Mouse (Mus musculus): ENCODE measurements around the gene Eepd1.

Eepd1 gene

DNA sequence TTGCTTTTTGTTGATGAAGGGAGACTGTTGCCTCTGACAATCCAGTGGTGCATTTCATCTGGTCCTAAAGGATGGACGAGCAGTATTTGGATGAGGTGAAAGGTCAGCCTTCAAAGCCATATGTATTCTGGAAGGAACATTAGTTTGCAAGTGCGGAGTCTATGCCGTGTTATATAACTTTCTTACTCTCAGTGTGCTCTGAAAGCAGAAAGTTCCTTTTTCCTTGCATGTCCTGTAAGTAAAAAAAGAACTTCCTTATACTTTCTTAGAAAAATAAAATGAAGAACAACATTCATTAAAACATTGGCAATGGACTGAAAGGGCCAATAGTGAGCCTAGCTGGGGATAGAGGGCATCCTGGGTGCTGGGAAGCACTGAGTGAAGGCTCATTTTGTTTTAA is 50.8 kb downstream of the Eepd1 start:
- no peak for DNase-seq (ENCODE audit: low spot score in 2 of 2)

DNA sequence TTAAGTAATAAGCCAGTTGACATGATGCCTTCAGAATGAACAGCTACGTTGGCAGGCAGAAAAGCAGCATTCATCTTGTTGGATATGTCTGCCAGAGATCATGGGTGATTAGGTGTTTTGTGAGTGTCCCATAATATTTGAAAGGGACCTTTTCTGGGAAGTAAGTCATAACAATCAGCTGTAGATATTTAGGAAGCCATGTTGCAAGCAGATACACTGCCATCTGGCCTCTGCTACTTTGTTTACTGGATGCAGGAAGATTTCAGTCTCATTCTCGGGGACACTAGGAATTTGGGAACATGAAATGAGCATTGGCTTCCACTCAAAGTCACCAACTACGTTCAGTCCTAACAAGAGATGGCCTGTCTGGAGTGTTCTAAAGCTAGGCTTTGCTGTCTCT is 54.1 kb downstream of the Eepd1 start:
- no peak for DNase-seq (ENCODE audit: low spot score in 2 of 2)

DNA sequence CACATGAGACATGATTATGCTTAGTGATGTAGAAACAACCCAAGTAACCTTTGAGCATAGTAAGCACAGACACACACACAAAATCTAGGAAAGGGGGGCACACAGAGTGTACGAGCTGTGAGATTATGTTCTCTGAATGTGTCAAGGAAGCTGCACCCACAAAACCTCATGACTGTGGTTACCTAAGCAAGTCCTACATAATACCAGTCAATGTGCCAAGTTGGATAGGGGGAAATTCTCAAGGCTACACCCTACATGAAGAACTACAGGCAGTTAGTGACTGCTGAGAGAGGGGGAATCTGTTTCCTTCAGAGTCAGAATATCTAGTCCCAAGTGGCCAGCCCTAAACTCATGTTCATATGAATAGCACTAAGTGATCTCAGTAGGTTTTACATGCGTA is 58.1 kb downstream of the Eepd1 start:
- DNase-seq (ENCODE audit: low spot score in 2 of 2): no peak

DNA sequence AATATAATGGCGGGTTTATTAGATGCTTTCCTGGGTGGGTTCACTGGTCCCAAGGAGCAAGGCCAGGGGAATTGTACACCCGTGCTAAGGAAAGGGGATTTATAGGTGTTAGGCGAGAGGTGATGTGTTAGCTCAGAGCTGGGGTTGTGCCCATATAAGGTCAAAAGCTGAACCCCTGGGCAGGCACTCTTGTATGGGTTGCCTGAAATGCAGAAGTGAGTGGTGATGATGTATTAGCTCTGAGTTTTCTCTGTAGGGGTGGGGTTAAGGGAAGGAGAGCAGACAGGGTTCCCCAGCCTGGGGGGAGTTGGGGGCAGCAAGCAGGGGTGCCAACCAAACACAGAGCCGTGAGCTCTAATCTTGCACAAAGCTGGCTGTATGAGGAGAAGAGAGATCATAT is 60.0 kb downstream of the Eepd1 start:
- DNase-seq (ENCODE audit: low spot score in 2 of 2): no peak

DNA sequence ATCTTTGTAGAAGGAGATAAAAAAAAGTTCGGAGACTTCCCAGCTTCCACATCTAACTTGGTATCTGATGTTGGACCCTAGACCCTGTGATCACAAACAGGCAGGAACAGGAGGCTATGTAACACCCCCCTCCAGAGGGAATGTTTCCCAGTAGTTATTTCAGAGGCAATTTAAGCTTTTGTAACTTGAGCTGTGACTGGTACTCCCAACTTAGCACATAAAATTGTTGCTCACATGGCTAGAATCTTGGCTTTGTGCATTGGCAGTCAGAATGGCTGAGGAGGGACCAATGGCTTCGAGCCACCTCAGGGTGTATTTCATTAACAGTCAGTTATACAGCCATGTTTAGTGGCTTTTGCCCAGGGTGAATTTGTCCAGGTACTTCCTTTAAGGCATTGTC is 63.9 kb downstream of the Eepd1 start:
- no peak for DNase-seq (ENCODE audit: low spot score in 2 of 2)

DNA sequence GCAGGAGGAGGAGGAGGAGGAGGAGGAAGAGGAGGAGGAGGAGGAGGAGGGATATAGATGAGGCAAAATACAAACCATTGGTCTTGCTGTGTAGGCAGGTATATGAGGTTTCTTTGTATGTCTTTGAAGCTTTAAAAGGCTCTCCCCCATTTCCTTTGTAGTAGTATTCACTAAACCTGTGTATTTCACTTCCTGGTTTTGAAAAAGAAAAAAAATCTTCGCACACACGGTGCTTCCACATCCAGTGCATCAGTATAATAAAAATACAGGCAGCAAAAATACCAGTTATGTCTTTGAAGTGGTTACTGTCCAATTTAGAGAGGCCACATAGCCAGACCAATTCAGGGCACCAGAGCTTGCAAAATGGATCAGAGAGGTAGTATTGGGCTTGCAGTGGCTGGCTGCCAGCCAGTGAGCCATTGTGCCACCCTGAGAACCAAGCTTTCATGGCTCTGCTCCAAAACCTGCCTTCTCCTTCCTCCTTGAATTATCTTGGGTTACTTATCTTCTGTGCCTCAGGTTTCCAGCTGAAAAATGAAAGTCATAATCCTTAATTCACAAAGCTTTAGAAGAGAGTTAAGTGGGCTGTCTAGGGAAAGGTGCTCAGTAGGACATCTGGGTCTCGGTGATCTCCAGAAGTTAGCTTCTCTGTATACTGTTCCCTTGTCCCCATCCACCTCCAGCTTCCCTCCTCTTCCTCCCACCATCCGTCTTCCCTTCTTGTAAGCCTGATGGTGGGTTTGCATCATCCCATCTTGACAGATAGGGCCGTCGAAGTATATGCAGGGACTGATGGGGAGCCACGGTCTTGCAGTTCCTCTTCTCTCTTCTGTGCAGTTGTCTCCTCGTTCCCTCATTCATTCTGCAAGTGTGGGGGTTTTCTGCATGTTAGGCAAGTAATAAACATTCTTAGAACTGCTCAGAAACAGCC is 68.0 kb downstream of the Eepd1 start:
- DNase-seq (ENCODE audit: low spot score in 2 of 2): no peak

DNA sequence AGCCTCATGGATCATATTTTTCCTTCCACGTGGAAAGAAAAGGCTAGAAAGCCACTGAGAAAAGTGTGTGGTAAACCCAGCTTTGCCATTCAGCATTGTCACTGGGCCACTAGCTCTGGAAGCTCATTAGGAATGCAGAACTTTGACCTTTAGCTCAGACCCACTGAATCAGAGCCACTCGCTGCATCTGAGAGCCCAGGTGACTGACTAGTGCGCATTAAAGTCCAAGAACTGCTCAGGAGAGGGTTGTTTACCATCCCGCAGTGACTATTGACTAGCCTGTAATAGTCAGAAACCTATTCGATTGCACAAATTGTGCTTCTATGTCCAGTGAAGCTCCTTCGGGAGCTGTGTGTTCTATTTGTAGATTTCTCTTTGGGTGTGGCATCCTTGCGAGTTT is 68.8 kb downstream of the Eepd1 start:
- DNase-seq (ENCODE audit: low spot score in 2 of 2): no peak

DNA sequence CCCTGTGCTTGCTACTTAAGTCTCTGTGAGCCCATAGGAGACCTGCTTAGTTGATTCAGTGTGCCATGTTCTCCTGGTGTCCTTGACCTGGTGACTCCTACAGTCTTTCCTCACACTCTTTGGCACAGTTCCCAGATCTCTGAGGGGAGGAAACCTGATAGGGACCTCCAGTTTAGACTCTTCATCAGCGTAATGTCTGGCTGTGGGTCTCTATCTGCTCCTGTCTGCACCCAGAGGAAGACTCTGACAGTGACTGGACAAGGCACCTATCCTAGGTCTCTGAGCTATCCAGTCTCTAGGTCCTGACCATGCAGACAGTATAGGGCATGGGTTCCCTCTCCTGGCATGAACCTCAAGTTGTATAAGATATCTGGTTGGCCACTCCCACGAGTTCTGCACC is 71.2 kb downstream of the Eepd1 start:
- DNase-seq (ENCODE audit: low spot score in 2 of 2): no peak

DNA sequence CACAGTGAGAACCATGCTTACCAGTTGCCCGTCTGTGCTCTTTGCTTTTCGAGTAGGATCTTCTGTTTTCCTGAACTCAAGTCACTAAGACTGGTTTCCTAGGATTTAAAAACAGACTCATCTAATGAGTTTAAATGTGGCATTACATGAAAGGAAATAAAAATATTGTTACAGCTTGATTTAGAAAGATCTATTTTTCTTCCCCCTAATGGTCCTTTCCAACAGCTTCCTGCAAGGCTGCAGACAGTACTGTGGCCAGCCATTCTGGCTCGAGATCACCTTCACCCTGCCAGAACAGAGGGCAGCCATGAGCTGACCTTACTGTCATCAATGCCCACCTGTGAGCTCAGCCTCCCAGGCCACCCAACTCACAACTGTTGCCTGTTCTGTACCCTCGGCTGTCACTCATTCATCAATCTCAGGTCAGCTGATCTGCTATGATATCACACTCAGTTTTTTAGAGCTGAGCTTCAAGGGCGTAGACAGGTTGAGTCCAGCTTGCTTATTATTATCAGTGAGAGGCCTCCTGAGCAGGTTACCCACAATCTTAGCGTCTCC is 73.0 kb downstream of the Eepd1 start:
- DNase-seq (ENCODE audit: low spot score in 2 of 2): no peak

DNA sequence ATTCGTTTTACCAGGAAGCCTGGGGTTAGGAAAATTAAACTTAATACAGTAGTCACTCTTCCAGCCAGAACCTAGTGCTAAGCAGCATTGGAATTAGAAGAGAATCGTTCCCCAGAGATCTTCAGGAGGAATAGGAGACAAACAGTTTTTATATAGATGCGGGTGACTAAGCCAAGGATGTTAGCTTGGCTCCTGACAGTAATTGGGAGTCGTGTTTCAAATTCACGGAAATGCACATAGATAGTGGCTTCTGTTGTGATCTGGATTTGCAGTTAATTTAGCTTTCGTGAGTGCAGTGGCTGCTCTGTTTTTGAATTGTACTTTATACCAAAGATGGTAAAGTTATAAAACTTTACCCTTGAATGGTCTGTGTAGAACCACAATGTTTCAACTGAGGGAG is 73.9 kb downstream of the Eepd1 start:
- DNase-seq (ENCODE audit: low spot score in 2 of 2): no peak

DNA sequence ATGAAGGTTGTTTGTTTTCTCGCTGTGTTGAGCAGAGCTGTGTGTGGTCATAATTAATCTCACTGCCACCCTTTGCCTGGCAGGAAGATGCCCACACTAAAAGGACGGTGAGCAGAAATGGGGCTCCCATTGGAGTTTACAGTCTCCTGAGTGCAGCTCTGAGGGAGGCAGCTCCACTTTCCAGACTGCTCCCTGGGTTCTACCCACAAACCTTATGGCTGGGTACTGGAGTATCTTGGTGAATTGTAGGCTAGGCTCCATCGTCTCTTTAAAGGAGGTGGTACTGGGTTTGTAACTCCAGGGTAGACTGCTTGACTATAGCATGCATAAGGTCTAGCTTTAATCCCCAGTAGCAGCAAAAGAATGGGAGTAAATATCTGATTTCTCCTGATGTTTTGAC is 74.7 kb downstream of the Eepd1 start:
- no peak for DNase-seq (ENCODE audit: low spot score in 2 of 2)

DNA sequence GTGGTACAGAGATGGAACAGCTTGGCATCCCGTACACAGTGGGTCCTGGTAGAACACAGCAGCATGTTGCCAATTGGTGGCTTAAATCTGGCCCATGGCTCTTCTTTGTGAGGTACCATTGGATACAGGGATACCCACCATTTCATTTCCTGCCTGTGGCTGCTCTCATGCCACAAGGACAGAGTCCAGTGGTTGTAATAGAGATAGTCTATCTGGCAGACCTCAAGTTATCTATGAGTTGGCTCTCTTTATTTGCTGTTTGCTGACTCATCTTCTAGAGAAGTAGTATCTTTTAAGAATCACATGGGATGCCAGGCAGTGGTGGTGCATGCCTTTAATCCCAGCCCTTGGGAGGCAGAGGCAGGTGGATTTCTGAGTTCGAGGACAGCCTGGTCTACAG is 76.0 kb downstream of the Eepd1 start:
- no peak for DNase-seq (ENCODE audit: low spot score in 2 of 2)

DNA sequence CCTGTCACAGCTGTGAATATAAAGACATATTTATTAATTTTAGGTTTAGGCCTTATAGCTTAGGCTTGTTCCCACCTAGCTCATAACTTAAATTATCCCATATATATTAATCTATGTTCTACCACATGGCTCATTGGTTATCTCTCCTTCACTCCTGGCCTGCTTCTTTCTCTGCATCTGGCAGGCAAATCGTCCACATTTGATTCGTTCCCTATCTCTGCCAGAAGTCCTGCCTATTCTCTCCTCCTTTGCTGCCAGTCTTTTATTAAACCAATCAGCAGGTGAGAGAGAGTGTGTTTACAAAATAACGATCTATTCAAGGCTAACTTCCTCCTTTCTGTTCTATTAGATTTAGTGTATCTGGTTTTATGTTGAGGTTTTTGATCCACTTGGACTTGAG is 77.5 kb downstream of the Eepd1 start:
- no peak for DNase-seq (ENCODE audit: low spot score in 2 of 2)

DNA sequence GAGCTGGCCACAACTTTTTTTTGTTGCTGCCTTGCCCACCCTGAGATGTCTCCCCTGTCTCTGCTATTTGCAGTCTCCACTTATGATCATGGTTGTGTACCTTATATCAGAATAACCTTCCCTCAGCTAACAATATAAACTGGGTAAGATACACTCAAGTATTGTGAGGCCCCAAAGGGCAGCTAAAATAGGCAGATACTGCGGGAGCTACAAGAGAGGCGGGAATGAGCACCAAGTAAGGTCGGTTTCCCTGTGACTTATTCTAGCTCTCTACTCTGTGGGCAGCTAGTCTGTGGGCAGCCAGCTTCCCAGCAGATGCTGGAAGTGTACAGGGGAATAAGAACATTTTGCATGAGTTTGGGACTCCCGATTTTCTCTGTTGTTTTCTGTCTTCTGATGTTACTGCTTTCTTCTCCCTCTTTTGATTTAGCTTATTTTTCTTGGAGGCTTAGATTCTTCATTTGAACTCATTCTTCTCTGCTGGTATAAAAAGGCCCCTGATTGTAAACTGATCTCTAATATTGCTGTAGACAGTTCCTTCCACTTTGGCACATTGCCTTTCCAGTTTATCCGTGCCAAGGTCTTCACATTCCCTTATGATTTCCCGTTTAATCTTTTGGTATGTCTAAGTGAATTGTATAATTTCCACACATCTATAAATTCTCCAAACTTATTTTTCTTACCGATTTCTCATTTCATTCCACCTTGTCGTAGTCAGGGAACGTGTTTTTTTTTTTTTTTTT is 78.8 kb downstream of the Eepd1 start:
- no peak for DNase-seq (ENCODE audit: low spot score in 2 of 2)

DNA sequence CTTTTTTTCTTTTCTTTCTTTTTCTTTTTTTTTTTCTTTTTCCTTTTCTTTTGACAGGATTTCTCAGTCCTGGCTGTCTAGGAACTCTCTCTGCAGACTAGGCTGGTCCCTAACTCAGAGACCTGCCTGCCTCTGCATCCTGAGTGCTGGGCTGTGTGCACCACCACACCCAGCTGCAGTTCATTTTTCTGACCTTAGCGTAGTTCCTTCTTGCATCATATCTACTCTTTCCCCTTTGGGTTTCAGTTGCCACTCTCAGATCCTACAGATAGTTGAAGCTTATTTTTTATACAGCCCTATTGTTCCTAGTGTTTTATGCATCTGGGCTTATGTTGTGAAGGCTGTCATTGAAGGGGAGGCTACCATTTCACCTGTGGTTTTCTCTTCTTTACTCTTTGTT is 79.8 kb downstream of the Eepd1 start:
- DNase-seq (ENCODE audit: low spot score in 2 of 2): no peak

DNA sequence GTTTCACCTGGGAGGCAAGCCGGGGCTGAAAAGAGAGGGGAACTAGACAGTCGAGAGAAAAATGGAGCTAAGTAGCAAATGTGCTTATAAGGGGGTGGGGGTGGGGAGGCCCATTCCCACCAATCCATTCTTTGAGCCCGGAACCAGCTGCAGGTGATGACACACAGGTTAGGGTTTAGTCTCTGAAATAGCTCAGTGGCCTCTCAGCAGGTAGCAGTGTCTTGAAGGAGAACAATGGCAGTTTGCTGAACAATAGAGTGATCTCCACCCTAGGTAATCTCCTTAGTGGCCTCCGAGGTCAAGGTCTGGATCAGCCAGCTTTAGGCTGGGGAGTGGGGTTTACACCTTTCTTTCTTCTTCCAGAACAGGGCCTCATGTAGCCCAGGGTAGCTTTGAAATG is 82.5 kb downstream of the Eepd1 start:
- no peak for DNase-seq (ENCODE audit: low spot score in 2 of 2)

DNA sequence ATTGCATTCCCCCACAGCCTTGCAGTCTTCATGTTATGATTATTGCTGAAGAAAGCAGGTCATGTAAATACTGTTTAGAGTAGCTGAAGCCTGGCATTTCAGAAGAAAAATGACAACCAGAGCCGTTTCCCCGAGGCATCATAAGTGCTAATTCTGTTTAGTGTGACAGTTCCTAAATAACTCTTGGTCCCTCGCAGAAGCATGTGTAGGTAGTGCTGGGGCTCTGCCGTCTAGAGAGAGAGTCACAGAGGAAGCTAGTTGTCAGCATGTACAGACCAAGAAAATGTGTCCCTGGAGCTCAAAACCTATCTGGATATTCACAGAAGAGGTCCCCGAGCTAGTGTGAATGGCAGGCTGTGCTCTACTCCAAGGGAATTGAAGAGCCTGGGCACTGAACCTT is 85.7 kb downstream of the Eepd1 start:
- DNase-seq (ENCODE audit: low spot score in 2 of 2): no peak

DNA sequence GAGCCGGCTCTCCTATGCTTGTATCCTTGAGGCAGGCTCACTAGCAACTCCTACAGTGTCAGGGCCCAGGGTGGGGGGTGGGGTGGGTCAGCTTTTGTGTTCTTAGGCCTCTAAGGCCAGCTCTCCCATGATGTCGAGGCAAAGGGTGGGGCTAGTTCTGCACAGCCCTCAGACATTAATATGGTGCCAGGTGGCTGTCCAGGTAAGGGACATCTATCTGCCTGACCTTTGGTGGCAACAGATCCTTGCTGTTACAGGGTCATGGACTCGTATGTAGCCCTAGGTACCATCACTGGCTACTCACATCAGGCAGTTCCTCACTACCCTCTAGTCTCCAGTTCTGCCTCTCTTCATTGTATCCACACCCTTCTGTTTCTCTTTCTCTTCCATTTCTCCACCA is 87.4 kb downstream of the Eepd1 start:
- DNase-seq (ENCODE audit: low spot score in 2 of 2): no peak

DNA sequence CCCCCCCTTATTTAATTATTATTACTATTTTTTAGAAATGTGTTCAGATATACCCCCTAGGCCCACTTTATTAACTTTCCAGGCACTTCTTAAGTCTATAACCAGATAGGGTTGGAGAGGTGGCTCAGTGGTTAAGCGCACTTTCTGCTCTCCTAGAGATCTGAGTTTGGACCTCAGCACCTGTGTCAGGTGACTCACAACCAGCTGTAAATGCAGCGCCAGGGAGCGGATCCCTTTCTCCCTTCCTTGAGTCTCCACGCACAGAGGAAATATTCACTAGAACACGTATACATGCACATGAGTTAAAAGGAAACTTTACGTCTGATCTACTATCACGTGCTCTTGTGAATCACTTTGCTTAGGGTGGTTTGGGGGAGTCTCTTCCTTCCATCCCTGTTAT is 88.7 kb downstream of the Eepd1 start:
- DNase-seq (ENCODE audit: low spot score in 2 of 2): no peak

DNA sequence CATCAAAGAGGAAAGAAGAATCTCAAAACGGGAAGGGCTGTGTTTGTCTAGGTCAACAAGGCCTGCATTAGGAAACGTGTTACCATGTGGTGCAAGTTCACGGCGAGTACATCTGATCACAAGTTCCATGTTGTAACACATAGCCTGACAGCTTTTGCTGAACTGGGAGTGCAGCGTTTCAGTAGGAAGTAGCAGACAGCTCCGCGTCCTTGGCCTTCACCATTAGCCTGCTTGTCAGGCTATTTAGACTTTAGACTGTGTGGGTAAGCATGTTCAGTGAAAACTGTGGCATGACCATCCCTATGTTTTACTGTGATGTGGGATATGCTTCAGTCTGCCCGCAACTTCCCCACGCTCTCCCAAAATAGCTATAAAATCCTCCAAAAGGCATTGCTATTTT is 89.1 kb downstream of the Eepd1 start:
- DNase-seq (ENCODE audit: low spot score in 2 of 2): peak in 1 of 2 experiments; percentile 18

DNA sequence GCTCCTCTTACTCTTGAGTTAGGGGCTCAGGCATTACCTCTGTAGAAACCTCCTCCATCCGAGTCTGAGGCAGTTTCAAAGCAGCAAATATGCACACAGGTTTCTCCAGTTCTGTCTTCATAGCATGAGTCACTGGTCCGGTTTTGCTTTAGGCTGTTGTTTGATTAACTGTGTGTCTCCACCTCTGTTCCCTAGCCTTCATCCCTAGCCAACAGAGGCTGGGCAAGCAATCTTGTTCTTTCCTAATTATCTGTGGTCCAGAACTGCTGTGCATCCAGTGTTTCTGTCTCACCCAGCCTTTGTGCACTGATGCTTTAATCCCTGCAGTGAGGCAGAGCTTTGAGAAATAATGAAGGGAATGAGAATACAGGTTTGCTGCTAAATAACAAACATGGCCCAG is 90.0 kb downstream of the Eepd1 start:
- no peak for DNase-seq (ENCODE audit: low spot score in 2 of 2)

DNA sequence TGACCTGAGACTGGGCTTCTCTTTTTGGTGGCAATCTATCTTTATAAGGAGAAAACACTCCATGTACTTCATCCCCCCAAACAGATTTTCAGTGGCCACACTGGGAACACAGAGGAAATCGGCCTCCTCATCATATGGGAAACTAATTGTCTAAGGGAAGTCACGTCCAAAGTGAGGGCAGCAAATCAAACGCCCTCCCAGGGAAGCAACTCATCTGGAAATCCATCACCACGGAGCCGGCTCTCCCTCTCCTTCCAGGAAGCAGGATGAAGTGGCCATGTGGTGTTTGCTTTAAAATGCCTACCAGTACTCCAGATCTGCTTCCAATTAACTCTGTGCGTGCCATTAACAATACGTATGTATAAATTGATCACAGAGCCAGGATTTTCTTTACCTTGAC is 92.4 kb downstream of the Eepd1 start:
- DNase-seq (ENCODE audit: low spot score in 2 of 2): no peak

DNA sequence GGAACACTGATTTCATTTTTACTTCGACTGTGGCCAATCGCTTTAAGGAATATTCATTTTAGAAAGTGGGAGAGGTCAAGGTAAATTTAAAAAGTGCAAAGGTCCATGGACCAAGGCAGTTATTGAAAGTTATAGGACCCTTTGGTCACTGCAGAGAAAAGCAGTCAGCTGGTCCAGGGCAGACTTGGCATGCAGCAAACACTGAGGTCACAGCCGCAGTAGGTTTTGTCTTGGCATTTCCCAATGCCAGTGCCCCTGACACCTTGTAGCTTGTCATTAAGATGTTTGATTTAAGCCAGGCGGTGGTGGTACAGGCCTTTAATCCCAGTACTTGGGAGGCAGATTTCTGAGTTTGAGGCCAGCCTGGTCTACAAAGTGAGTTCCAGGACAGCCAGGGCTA is 92.8 kb downstream of the Eepd1 start:
- DNase-seq (ENCODE audit: low spot score in 2 of 2): no peak
